Mouse (Mus musculus) heart, adult 2 months (tissue): ENCODE data around the gene Lypla2.

Experiments
- CTCF ChIP-seq: fragments of 200-600 bp; IDR thresholded peaks from 2 replicates; pipeline ENCODE4 v1.8.1; 2022; ENCODE audit warnings: antibody characterized with exemption, mild to moderate bottlenecking, moderate library complexity
- EP300 ChIP-seq: fragments of 200-500 bp; IDR thresholded peaks from 2 replicates; pipeline ENCODE4 v1.6.1; 2011; ENCODE audit warnings: low read depth, low read length, control low read depth; ENCODE audit not compliant: insufficient read depth
- POLR2A ChIP-seq: fragments of 200-500 bp; IDR thresholded peaks from 2 replicates; pipeline ENCODE4 v1.6.1; 2011; ENCODE audit warnings: mild to moderate bottlenecking, low read depth, low read length, control low read depth; ENCODE audit not compliant: insufficient read depth

- TF ChIP-seq CTCF, result peak; percentile 63
- TF ChIP-seq POLR2A, result peak; percentile 92
- 0 out of 2 replicates have a peak, but pooled peaks have one; percentile 8 for TF ChIP-seq EP300
Measured at GRCm38 (mm10) chr4:135986943-135987710, 14.7 kb upstream of the Lypla2 start, which contains the start of gene Pithd1.
